In the genomic region with DNA sequence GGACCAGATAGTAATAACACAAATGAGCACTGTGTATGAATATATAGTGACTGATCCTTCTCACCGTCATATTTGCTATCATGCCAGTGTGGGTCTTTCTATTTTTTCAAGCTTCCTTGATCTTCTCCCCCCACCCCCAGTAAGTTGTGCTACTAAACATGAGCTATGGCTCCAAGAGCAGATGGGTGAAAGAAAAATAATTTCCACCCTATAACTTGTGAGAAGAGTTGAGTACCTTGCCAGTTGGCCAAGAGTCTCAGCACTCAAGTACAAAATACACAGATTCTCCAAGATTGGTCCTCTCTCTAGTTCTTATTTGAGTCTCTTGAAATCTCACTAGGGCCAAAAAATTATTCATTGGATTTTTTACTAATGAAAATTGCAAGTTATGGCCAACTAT, we compare ENCODE assay signal across 22 mouse cellular contexts.
"Had no signal": no experiment of that assay in that cellular context is flagged by ENCODE, and none has a peak within 500 bp of the region (broad histone marks: within the 10 kb centered on the region; RNA-seq: fewer than 3 reads in every experiment).

No protein-coding gene starts in this region.

- H3K27ac ChIP-seq: lung, embryonic 15.5 days; midbrain, embryonic 10.5 days; midbrain, embryonic 12.5 days; neural tube, embryonic 13.5 days; neural tube, embryonic 15.5 days; stomach, embryonic 15.5 days; stomach, postnatal 0 days had no signal

- H3K4me2 ChIP-seq: lung, embryonic 15.5 days; midbrain, embryonic 12.5 days; neural tube, embryonic 13.5 days; neural tube, embryonic 15.5 days; stomach, embryonic 15.5 days had no signal

- DNase-seq: liver, postnatal 0 days; lung, adult 2 months; lung, postnatal 10 days; lung, postnatal 4 days; midbrain, embryonic 14.5 days; retina, postnatal 1 day; right cerebral cortex, adult 18-20 months; right cerebral cortex, postnatal 25 days; right cerebral cortex, postnatal 4 days; spleen, adult 18-20 months; thymus, adult 2 months; thymus, postnatal 25 days; thymus, postnatal 4 days had no signal

- H3K4me3 ChIP-seq: lung, embryonic 15.5 days; midbrain, embryonic 10.5 days; midbrain, embryonic 12.5 days; myocyte; neural tube, embryonic 13.5 days; neural tube, embryonic 15.5 days; stomach, embryonic 15.5 days had no signal

- H3K9me3 ChIP-seq: lung, embryonic 15.5 days; midbrain, embryonic 10.5 days; midbrain, embryonic 12.5 days; neural tube, embryonic 13.5 days; neural tube, embryonic 15.5 days; stomach, embryonic 15.5 days had no signal

- H3K36me3 ChIP-seq: lung, embryonic 15.5 days; midbrain, embryonic 10.5 days; midbrain, embryonic 12.5 days; neural tube, embryonic 13.5 days; neural tube, embryonic 15.5 days; stomach, embryonic 15.5 days had no signal

- H3K27me3 ChIP-seq: lung, embryonic 15.5 days; midbrain, embryonic 12.5 days; neural tube, embryonic 13.5 days; neural tube, embryonic 15.5 days; stomach, embryonic 15.5 days had no signal

- H3K4me1 ChIP-seq: lung, embryonic 15.5 days; midbrain, embryonic 10.5 days; midbrain, embryonic 12.5 days; neural tube, embryonic 13.5 days; neural tube, embryonic 15.5 days; stomach, embryonic 15.5 days had no signal

- ATAC-seq: liver, postnatal 0 days; midbrain, embryonic 16.5 days had no signal

- H3K9ac ChIP-seq: liver, postnatal 0 days; lung, embryonic 15.5 days; midbrain, embryonic 12.5 days; neural tube, embryonic 13.5 days; neural tube, embryonic 15.5 days; stomach, embryonic 15.5 days had no signal
